8 mouse cellular contexts compared by ENCODE assay signal in the genomic region with DNA sequence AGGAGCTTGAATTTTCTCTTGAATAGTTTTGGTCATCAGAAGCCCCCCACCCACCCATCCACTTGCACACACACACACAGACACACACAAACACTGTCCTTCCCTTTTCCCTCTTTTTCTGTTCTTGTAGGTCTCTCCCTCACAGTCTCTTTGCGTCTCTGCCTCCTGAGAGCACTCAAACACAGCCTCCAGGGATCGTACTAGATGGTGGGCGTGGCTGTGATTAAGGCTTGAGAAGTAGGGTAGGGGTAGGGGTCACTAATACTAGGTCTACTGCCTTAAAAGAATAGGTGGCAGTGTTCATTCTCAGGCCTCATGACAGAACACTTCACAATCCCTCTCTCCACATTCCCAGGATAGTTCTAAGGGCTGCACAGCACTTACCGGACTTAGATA. TPM values are rescaled to one million over a fixed set of nuclear protein-coding genes. Genes with fewer than 3 reads are reported as not detected.
DNase-seq lines count a peak whose midpoint lies in the region; ATAC-seq lines count a peak whose summit lies in the region.

TSS of gene Zmym3 (minus strand) at position 150 of the 396 bp plus-strand sequence.

- intact Hi-C loops in left cerebral cortex, postnatal 10 days (cut with DNase I), result no loop called here

- H3K9ac ChIP-seq in heart, embryonic 12.5 days, result peak within 1 kb of the TSS; percentile 83

- DNase-seq in layer of hippocampus, adult 8-10 months (ENCODE audit: low spot score in 2 of 2), result no peak
- DNase-seq in layer of hippocampus, adult 9-11 months, result no peak
- DNase-seq in adrenal gland, postnatal 4 days (ENCODE audit: low spot score in 2 of 2), result no peak
- DNase-seq in left cerebral cortex, postnatal 10 days (ENCODE audit: extremely low spot score in 1 of 2, low spot score in 2 of 2), result no peak
- no peak for DNase-seq in urinary bladder, postnatal 36 days (ENCODE audit: low spot score in 2 of 2)
- no peak for DNase-seq in urinary bladder, postnatal 25 days (ENCODE audit: low spot score)

- H3K9me3 ChIP-seq in heart, embryonic 12.5 days (replicated peaks), result no peaks in the 10 kb centered on the region

- H3K27ac ChIP-seq in heart, embryonic 12.5 days (ENCODE audit: poor library complexity, severe bottlenecking), result peak within 1 kb of the TSS; percentile 85

- H3K4me3 ChIP-seq in heart, embryonic 12.5 days, result peak within 1 kb of the TSS; percentile 73

- 28% methylated on average over 4 of the region's 4 CpGs for WGBS in heart, embryonic 12.5 days

- no peaks in the 10 kb centered on the region for H3K27me3 ChIP-seq in heart, embryonic 12.5 days (replicated peaks)

- H3K4me2 ChIP-seq in heart, embryonic 12.5 days, result peak within 1 kb of the TSS; percentile 73

- peak; percentile 27; the same call in 1 of the 2 replicates for ATAC-seq in heart, embryonic 12.5 days (ENCODE audit: insufficient number of reproducible peaks, low FRiP score)
- ATAC-seq in megakaryocyte-erythroid progenitor cell, adult 5-6 weeks (replicated peaks; ENCODE audit: low FRiP score, low TSS enrichment, poor library complexity, severe bottlenecking), result no peak

- peaks cover 19% of the 10 kb centered on the region for H3K4me1 ChIP-seq in heart, embryonic 12.5 days (replicated peaks)

- peaks cover 14% of the 10 kb centered on the region for H3K36me3 ChIP-seq in heart, embryonic 12.5 days

RNA-seq across cellular contexts. Expression of gene Zmym3, which starts in this region (rescaled TPM):
- 100 to 1,000 TPM; 169 to 203 (median 194) TPM for total RNA-seq in layer of hippocampus, adult 8-10 months (2022)
- 100 to 1,000 TPM; 134 to 141 TPM for total RNA-seq in adrenal gland, postnatal 4 days (2021)
- 29.9 and 30.0 TPM in 2 replicates for polyA plus RNA-seq in heart, embryonic 12.5 days (2016; fragmentation: Nextera tagmentation; extraction: Ambion mirVana)
- 100 to 1,000 TPM; 152 to 173 TPM for total RNA-seq in left cerebral cortex, postnatal 10 days (2021)
- 46.3 and 84.1 TPM in 2 replicates for total RNA-seq in megakaryocyte-erythroid progenitor cell, adult 5-6 weeks (2014; fragmentation: Nextera tagmentation)
- 28.7 and 52.7 TPM in 2 replicates for total RNA-seq in megakaryocyte-erythroid progenitor cell, adult 5-6 weeks (2017)
